Mouse (Mus musculus) forebrain, embryonic 15.5 days (tissue): ENCODE data around the gene Abhd11. TPM values are rescaled to one million over a fixed set of nuclear protein-coding genes. Genes with fewer than 3 reads are reported as not detected.

Experiments used
- polyA plus RNA-seq: library from polyadenylated mRNA; unstranded; fragments of >200 nt; fragmentation: Nextera tagmentation; extraction: Ambion mirVana; gene quantifications from 2 replicates; pipeline ENCODE4 v1.2.1, GENCODE M21; 2015

The Abhd11 gene
- polyA plus RNA-seq, 1 experiment from 2014 or later: 69.5 TPM

Other genes with a start within 250 kb of the Abhd11 start
- not detected in 2 replicates for gene Tmem270, start 102.4 kb upstream of the Abhd11 start, polyA plus RNA-seq
- gene Cldn13, start 93.6 kb upstream of the Abhd11 start, polyA plus RNA-seq: not detected in 2 replicates
- 8.8 and 10.1 TPM in 2 replicates for gene Mettl27, start 76.8 kb upstream of the Abhd11 start, polyA plus RNA-seq
- gene Cldn4, start 62.2 kb upstream of the Abhd11 start, polyA plus RNA-seq: not detected in 2 replicates
- 12.3 and 12.7 TPM in 2 replicates for gene Cldn3, start 22.9 kb upstream of the Abhd11 start, polyA plus RNA-seq
- 78.6 and 78.9 TPM in 2 replicates for gene Stx1a, start 14.3 kb downstream of the Abhd11 start, polyA plus RNA-seq
- gene Dnajc30, start 55.0 kb downstream of the Abhd11 start, polyA plus RNA-seq: 34.6 and 39.8 TPM in 2 replicates
- 89.0 and 92.8 TPM in 2 replicates for gene Bud23, start 55.8 kb downstream of the Abhd11 start, polyA plus RNA-seq
- gene Vps37d, start 69.1 kb downstream of the Abhd11 start, polyA plus RNA-seq: 35.1 and 36.3 TPM in 2 replicates
- 1.1 and 1.4 TPM in 2 replicates for gene Mlxipl, start 80.7 kb downstream of the Abhd11 start, polyA plus RNA-seq
- gene Tbl2, start 140.5 kb downstream of the Abhd11 start, polyA plus RNA-seq: 16.8 and 17.5 TPM in 2 replicates
- gene Bcl7b, start 159.1 kb downstream of the Abhd11 start, polyA plus RNA-seq: 52.9 and 53.8 TPM in 2 replicates
- gene Baz1b, start 178.1 kb downstream of the Abhd11 start, polyA plus RNA-seq: 42.9 and 43.2 TPM in 2 replicates
- 14.3 and 17.4 TPM in 2 replicates for gene Fzd9, start 242.1 kb downstream of the Abhd11 start, polyA plus RNA-seq